Mouse (Mus musculus) layer of hippocampus, postnatal 25 days (tissue): ENCODE measurements at regions not wholly inside any gene's neighbourhood (a gene's known extent, or its start where the extent isn't known, plus 50 kb on each side); places are given as distances from the start of the nearest gene placed in this dataset.

Experiments used
- DNase-seq, 2 experiments: peaks; one replicate each; pipeline ENCODE4 v3.0.0; 2022; ENCODE audit warnings: mixed read lengths in 2 of 2, low spot score in 1 of 2; ENCODE audit errors: extremely low spot score in 1 of 2

- DNase-seq, result no peak
Observed at GRCm38 (mm10) chr7:74908311-74908962, 353.9 kb upstream of the Slco3a1 start.

DNA sequence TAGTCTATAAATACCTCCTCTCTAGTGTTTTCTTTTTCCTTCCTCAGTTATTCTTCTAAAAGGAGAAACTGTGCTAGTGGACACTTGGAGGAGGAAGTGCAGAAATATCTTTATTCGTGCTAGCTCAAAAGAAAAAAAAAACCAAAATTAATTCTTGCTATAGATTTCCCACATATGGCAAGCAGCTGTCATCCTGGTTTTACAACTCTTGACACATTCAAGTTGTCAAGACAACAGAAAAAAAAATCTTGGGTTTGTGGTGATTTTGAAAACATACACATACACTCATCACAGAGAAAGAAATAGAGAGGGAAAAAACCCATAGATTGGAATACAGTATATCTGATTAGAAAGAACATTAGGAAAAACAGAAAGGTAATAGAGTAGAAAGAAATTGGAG is 352.8 kb upstream of the Slco3a1 start:
- no peak for DNase-seq

DNA sequence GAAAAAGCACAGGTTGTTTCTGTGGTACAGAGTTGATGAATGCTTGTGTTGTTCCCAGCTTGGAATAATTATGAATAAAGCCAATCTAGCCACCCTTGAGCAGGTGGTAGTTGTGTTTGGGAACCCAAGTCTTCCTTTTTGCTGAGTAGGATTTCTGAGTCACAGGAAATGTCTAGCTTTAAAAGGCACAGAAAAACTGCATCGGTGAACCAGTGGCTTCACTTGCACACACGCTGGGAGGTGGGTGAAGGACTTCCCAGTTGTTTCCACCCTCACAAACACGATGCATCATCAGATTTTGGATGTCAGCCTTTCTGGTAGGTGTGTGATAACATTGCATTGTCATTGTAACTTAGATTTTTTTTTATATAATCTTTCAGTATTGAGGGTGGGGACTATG is 322.9 kb upstream of the Slco3a1 start:
- no peak for DNase-seq

DNA sequence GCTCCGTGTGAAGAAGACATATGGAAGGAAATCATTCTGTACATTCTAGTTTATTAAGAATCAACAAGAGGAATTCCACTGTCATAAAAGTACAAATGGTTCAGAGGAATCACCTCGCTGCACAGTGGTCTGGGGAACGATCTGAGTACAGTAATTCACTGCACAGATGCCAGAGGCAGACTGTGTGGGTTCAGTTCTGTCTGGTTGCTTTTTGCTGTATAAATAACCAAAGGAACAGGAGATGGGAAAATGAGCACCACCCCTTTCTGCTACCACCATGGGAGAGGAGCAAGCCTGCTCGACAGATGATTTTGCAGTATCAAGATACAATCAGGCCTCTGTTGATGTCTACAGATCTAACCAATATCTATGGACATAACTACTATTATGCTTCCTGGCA is 322.1 kb upstream of the Slco3a1 start:
- DNase-seq, result no peak

DNA sequence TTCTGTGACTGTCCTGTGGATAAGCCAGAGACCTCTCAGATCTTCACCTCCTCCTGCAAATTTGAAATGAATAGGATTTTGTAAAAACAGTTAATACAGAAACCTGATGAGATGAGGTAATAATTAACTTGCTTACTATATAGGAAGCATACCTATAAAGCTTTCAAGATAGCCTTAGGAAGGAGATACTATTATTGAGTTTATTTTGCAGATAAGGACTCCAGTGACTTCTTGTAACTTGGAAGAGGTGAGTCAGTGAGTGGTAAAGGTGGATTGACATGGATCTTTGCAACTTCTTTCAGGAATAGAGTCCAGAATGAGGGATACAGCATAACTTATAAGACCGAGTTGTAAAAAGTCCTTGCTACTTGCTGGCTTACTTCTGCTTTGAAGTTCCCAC is 315.7 kb upstream of the Slco3a1 start:
- DNase-seq, result no peak

- no peak for DNase-seq
Observed at GRCm38 (mm10) chr7:74862727-74863126, 308.1 kb upstream of the Slco3a1 start.

GRCm38 (mm10) chr7:74844306-74844929 is 289.8 kb upstream of the Slco3a1 start:
- no peak for DNase-seq

- no peak for DNase-seq
Observed at GRCm38 (mm10) chr7:74823286-74823685, 268.7 kb upstream of the Slco3a1 start.

- no peak for DNase-seq
Observed at GRCm38 (mm10) chr7:74793241-74793640, 238.7 kb upstream of the Slco3a1 start.

- no peak for DNase-seq
Observed at GRCm38 (mm10) chr7:74788696-74789095, 234.1 kb upstream of the Slco3a1 start.

DNA sequence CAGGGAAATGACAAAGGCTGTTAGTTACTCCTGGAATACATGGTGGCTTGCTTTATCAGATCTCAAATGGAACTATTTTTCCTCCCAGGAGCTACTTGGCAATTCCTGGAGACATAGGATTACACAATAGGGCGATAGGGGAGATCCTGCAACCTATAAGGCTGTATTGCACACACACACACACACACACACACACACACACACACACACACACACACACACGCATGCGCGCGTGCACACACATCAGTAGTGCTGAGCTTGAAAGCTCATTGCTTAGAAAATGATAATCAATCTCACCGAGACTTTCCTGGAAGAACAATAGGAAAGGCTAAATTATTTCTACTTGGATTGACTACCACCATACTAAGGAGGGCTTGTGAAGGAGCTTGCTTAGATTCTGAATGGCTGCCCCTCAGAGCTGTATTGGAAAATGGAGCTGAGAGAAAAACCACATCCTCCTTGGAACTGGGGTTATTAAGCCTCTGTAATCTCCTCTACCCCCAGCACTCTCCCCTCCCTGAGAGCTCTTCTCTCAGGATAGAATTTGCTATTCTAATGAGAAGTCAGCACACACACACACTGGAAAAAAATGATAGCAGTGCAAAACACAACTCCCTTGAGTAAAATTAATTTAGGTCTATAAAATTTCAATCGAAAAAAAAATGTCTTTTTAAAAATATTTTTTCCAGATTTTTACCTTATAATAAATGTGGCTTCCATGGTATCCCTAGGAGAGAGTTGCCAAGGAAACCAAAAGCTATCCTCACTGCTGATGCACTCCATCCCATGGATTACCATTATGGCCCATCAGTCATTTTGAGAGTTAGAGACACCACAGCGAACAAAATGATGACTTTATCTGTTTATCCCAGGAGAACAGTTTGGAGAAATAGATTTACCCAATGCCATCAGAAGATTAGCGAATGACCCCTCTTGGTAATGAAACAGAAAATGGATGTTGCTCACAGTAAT is 217.1 kb upstream of the Slco3a1 start:
- no peak for DNase-seq

GRCm38 (mm10) chr7:74766550-74766949 is 212.0 kb upstream of the Slco3a1 start:
- DNase-seq, result no peak

GRCm38 (mm10) chr7:74757469-74757868 is 202.9 kb upstream of the Slco3a1 start:
- DNase-seq, result no peak

GRCm38 (mm10) chr7:74747704-74748103 is 193.1 kb upstream of the Slco3a1 start:
- DNase-seq, result no peak

- no peak for DNase-seq
Observed at GRCm38 (mm10) chr7:74734941-74735340, 180.4 kb upstream of the Slco3a1 start.

GRCm38 (mm10) chr7:74726324-74726991 is 171.9 kb upstream of the Slco3a1 start:
- no peak for DNase-seq

DNA sequence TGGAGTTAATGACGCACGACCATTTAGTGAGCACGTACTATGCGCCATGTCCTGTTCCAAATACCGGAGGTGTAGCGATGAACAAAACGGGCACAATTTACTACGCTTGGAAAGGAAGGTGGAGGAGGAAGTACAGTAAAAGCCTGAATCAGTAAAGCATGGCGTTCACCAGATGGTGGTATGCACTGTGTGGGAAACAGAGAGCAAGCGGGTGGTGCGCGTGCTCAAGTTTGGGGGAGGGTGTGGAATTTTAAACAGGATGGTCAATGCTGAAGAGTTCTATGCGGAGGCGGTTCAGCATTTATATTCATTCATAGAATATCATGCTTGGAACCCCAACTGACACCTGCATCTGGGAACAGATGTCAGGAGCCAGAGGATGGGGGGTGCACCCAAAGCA is 164.7 kb upstream of the Slco3a1 start:
- no peak for DNase-seq

DNA sequence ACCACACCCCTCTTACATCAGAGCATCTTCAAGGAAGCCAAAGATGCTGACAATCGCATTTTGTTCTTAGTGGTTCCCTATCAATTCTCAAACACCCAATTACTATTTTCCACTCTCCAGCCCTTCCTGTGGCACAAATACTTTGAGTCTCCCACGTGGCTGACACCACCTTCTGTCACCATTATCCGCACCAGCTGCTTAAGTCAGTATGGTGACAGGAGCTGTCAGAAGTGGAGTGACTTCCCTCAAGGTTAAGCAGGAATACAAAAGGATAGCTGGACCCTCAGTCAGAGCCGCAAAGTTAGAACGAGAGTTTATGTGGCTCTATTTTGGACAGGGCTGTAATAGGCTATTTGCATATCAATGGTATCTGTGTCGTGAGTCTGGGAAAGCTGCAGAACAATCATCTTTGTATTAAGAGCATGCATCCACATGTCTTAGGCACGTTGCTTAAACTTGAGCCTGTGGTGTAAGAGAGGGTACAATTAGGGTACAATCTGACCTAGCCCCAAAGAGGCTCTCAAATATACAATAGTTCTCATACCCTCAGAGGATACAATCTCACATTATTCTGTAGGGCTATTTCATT is 155.5 kb upstream of the Slco3a1 start:
- no peak for DNase-seq

DNA sequence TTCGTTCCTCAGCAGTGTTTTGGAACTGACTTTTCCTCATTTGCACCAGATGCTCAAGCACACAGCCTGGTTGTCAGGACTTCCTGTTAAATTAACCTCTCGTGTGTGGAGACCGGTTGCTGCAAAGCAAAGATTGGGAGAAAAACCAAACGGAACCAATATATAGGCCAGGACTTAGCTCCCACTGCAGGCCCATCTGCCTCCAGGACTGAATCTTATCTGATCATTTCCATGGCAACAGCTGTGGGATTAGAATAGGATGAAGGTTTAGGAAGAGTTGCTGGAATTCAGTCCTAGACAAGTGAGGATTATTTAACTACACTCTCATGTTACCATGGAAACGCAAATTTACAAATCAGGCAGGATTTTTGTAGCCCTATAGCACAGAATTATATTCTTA is 154.4 kb upstream of the Slco3a1 start:
- DNase-seq, result peak in 1 of 2 experiments; percentile 10

DNA sequence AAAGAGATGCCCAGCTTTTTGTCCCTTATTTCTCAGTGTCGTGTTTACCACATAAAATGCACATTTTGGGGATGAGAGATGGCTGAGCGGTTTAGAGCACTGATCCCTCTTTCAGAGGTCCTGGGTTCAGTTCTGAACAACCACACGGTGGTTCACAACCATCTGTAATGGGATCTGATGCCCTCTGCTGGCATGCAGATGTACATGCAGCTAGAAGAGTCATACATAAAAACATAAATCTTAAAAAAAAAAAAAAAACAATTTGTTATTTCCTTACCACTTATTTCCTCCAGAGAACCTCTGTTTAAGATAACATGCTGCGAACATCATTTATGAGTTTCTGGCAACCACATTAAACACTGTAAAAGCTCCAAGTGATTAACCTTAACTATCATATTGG is 149.0 kb upstream of the Slco3a1 start:
- no peak for DNase-seq
